Mouse (Mus musculus) heart, adult 2 months (tissue): Measurements from ENCODE around the gene Ubl7.

Experiments used
- CTCF ChIP-seq: fragments of 200-600 bp; IDR thresholded peaks from 2 replicates; pipeline ENCODE4 v1.8.1; 2022; ENCODE audit warnings: antibody characterized with exemption, mild to moderate bottlenecking, moderate library complexity
- EP300 ChIP-seq: fragments of 200-500 bp; IDR thresholded peaks from 2 replicates; pipeline ENCODE4 v1.6.1; 2011; ENCODE audit warnings: low read depth, low read length, control low read depth; ENCODE audit not compliant: insufficient read depth

DNA sequence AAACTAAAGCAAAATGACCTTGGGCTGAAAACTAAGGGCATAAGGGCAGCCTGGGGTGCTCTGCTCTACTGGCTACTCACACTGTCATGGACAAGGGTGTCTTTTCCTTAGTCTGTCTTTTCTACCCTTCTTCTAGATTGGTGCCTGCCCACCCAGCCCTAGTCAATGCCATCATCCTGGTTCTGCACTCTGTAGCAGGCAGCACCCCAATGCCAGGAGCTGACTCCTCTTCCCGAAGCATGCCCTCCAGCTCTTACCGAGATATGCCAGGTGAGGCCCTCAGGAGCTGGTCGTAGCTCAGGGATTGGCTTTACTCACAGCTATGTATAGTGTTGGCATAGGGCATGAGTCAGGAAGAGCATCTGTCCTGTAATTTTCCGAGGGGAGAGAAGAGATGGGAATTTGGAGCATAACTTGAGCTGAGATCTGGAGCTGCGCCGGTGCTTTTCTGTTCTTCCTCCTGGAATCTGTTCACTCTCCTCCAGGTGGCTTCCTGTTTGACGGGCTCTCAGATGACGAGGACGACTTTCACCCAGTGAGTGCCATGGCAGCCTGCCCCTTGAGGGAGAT is 10.8 kb downstream of the Ubl7 start:
- TF ChIP-seq CTCF (no peak), EP300 (no peak)
